Mouse (Mus musculus): Measurements from ENCODE around the gene Pick1. TPM values are rescaled to one million over a fixed set of nuclear protein-coding genes. Genes with fewer than 3 reads are reported as not detected.
"Not testable (repeated sequence)": the region's sequence is repeated elsewhere in the genome, so short reads cannot be mapped to it uniquely, and the experiment has no call there.

Gene Pick1
- total RNA-seq, 2 experiments from 2014 or later: 24.8 to 28.5 TPM

DNA sequence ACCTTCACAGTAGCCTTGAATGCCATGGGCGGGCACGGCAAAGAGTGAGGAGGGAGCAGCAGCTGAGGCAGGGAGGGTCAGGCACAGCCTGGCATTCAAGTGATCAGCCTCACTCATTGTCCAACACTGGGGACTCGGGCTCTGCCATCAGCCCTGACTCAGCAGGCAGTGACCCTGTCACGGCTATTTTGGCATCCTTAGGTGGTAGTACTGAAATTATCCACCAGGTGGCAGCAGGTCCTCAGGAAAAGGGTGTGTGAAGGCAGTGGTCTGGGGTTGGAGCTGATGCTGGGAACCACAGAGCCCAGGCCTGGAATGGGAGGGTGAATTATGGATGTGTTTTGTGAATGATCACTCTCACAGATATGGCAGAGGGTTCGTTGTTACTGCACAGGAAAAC lies 4.3 kb upstream of the Pick1 start:
- peak; percentile 81 for DNase-seq

DNA sequence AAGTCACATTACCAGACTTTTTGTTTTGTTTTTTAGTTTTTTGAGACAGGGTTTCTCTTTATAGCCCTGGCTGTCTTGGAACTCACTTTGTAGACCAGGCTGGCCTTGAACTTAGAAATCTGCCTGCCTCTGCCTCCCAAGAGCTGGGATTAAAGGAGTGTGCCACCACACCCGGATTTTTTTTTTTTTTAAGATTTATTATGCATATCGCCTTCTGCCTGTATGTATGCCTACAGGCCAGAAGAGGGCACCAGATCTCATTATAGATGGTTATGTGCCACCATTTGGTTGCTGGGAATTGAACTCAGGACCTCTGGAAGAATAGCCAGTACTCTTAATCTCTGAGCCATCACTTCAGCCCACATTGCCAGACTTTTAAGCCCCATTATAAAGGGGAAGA lies 3.2 kb upstream of the Pick1 start:
- DNase-seq: not testable (repeated sequence)

DNA sequence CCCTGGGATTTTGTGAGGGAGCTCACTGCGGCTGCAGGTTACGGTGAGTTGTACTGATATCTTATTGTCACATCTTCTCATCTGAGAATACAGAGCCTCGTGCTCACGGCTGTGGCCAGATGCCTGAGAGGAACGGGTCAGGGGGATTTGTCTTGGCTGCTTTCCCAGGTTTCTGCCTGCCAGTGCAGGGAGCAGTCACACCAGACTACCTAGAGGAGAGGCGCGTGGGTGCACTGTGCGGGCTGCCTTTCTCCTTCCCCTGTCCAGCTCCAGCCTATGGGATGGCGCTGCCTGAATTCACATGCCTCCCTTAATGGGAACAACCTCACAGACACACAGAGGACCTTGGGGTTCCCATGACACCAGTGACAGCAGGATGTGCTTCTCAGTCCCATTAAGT lies 6.3 kb downstream of the Pick1 start:
- DNase-seq: no peak

DNA sequence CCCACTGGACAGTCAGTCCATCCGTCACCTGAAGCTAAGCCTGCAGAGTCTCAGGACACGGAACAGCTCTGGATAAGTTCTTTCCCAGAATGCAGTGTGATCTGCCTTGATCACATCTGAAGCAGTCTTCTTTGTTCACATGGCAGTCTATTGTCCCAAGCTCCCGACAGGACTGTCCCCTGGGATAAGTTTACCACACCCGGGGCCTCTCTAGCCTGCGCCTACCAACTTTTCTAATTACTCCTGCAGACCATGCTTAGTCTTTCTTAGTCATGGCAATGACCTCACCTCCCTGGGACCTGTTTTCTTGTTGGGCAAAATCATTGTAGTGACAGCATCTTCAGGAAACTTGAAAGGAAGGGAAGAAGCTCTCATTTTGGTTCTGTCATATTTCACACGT lies 9.1 kb downstream of the Pick1 start:
- no peak for DNase-seq

DNA sequence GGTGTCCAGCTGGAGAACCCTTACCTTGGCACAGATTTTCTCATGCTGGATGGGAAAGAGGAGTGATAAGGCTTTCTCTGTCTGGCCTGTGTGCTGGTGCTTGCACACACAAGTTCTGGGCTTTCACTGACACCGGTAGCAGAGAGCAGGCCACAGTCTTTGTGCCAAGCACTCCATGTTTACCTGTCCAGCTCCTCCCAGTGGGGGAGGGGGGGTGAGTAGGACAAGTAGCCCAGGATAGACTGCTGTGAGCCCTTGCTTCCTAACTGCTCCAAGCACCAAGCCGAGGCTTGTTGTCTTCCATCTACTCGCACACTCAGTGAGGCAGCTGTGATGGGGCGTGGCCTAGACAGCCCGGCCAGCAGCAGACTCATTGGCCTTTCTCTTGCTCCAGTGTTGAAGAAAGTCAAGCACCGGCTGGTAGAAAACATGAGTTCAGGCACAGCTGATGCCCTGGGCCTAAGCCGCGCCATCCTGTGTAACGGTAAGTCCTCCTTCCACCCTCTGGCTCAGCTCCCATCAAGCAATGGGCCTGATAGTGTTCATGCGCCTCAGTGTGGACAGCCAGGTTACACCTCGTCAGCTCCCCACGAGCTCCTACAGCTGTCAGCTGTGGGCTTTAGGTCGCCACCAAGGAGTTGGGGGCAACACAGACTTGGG lies 13.7 kb downstream of the Pick1 start:
- no peak for DNase-seq

DNA sequence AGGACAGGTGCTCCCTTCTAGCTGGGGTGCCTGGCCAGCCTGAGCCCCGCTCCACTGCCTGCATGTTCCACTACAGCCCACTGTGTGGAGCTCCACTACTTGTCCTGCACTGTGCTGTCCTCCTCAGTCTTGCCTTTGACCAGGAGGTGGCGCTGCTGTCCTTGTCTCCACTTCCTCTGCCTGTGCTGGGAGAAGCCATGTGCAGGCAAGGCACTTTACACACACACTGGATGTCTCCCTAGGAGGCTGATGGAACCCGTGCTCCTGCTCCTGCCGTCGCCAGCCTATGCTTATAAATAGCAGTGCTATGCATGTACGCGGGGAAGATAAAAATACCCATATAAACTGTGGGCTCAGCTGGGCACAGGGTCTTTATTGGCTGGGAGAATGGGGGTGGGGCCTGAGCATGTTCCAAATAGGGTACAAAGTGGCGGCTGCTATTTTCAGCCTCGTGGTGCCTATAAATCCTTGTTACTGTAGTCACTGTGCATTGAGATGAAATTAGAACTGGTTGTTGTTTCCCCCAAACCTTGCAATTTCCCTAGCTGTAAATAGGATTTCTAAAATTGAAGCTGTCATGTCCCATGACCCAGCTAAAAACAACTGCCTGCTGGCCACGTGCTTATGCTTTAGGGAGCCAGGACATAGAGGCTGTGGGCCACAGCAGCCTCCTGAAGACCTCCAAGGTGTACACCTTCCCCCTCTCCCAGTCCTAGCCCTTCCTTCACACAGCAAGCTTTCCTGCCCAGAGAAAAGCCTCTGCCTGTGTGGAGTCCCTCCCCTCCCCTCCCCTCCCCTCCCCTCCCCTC lies 14.5 kb downstream of the Pick1 start:
- DNase-seq: peak; percentile 95

DNA sequence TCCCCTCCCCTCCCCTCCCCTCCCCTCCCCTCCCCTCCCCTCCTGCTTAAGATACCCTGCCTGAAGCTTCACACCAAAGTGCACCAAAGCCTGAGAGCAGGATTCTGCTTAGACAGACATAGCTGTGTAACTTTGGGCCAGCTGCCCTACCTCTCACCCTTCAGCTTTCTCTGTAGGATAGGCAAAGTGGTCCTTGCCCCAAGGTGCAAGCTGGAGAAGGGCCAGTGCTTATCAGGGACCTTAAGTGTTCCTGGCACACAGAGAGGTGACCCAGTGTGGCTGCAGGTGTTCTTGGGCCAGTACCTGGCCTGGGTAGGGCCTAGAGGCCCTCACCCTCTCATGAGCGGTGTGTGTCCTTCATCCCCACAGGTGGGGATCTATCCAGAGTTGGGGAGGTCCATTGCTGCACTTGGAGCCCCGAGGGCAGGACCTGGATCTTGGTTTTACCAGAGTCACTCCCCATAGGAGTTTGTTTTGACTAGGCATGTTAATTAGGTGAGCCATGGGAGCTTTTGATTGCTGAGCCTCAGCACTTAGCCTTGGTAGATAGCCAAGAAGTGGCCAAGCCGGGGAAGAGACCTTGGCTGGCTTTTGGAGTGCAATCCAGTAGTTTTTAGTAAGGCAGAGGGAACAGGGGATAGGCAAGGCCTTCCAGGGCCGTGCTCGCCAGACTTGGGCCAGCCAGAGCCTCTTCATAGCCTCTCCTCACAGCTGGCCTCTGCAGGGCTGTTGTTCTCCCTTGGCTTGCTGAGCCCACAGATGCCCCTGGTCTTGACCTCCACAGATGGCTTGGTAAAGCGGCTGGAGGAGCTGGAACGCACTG lies 15.3 kb downstream of the Pick1 start:
- DNase-seq: no peak

DNA sequence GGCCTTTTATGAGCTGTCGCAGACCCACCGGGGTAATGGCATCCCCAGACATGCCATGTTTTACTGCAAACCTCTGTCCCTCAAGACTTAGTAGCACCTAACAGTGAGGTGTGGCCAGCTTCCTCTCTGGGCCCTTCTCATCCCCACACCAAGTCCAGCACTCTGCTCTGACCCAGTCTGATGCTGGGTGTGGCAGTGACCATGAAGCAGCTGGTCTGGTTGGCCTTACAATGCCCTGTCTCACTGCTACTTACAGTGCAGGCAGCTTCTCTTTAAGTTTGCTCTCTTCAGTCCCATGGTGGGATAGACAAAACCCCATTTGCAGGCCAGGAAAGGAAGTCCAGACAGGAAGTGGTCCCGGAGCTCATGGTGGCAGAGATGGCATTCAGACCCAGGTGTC lies 16.3 kb downstream of the Pick1 start:
- DNase-seq: no peak

DNA sequence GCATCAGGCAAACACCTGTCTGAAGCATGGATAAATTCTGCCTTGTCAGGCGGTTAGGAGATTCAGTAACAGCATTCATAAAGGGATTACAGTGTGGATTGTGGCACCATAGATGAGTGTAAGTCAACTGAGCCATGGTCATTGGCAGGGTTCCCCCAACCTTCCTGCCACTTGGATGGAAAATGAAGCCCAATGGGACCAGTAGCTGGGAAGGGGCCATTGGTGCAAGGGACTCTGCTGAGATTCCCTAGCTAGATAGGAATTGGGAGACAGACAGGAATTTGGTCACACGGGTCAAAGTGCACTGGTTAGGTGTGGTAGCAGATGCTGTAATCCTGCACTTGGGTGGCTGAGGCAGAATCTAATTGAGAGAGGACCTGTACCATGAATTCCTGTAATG lies 21.3 kb downstream of the Pick1 start:
- no peak for DNase-seq

DNA sequence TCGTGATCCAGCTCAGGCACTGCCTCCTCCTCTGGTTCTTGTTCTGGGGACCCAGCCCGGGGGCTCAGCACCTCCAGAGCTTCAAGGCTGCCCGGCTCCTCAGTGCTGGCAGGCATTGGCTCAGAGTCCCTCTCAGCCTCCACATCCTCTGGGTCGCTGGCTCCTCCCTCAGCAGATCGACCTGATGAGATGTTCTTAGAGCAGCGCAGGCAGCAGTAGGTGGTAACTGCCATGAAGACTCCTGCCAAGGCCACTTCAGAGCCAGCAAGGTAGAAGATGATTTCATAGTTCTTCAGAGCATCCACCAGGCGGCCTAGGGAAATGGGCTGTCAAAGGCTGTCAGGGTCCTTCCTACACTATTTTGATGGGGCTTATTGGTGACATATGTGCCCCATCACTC lies 22.2 kb downstream of the Pick1 start:
- no peak for DNase-seq

DNA sequence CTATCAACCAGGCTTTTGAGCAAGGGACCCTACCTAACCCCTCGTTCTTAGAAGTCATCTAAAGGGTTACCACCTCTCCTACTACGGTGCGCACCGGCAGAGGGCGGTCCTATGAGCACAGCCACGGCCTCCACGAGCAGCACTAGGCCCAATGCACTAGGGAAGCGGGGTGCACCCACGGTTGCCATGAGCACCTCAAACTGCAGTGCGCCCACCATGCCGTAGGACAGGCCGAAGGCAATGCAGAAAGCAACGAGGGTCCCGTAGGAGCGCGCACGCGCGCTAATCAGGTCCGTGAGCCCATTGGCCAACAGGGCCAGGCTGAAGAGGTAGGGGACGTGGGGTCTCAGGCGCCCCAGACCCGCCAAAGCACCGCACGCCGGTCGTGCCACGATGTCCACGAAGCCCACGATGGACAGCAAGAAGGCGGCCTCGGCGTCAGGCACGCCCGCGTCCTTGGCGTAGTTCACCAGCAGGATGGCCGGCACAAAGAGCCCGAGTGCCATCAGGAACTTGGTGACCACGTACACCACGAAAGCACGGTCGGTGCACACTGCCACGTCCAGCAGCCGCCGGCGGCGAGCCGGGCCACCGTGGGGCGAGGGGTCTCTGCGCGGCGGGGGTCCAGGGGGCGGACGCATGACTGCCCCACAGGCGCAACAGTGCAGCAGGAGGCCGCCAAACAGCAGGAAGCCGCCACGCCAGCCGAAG lies 23.0 kb downstream of the Pick1 start:
- DNase-seq: no peak

DNA sequence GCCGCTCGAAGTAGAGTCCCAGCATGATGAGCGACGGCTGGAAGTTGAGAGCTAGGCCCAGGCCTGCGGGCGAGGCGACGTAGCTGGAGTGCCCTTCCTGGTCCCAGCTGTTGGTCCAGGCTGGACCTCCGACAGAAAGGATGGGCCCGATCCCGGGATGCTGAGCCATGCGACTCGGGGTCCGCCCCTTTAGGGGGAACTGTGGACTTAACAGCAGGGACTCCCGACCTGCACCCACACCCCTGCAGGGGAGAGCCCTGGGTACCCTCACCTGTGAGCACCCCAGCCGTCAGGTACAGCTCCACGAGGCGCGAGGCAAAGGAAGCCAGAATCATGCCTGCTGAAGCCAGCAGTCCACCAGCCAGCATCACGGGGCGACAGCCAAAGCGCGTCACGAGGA lies 23.6 kb downstream of the Pick1 start:
- DNase-seq: no peak

DNA sequence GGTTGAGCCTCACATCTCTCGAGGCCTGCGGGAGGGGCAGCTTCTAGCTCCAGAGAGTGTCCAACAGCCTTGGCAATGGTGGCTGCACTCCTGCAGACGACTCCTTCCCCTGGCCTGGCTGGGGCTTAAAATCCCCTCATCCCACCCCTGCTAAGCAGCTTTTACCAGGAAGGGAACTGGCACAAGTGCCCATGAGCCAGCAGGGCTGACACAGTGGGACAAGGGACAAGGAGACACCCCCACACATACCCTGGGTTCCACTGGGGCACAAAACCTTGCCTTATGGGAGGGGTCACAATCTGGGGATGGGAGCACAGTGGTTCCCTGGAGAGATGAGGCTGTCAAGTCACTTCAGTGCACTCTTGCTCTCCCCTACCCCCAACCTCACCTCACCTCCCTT lies 25.7 kb downstream of the Pick1 start, which contains the start of gene Slc16a8:
TSS of gene Slc16a8 (minus strand) at position 101 of the 400 bp plus-strand sequence.
- DNase-seq: no peak

DNA sequence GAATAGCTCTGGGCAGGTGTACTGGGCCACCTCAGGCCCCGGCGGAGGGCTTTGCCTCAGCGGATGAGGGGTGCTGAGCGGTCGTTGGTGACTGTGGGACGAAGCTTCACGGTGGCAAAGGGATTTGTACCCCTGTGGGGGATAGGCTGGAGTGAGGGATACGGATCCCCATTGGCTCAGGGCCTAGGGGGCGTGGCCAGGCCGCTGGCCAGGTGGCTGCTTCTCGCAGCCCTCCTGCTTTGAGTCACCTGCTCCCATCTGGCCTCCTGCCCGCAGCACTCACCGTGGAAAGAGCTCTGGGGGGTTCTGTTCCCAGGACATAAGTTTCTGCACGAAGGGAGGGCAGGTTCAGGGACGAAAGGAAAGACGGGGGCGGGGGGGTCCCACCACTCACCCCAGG lies 29.5 kb downstream of the Pick1 start:
- no peak for DNase-seq

DNA sequence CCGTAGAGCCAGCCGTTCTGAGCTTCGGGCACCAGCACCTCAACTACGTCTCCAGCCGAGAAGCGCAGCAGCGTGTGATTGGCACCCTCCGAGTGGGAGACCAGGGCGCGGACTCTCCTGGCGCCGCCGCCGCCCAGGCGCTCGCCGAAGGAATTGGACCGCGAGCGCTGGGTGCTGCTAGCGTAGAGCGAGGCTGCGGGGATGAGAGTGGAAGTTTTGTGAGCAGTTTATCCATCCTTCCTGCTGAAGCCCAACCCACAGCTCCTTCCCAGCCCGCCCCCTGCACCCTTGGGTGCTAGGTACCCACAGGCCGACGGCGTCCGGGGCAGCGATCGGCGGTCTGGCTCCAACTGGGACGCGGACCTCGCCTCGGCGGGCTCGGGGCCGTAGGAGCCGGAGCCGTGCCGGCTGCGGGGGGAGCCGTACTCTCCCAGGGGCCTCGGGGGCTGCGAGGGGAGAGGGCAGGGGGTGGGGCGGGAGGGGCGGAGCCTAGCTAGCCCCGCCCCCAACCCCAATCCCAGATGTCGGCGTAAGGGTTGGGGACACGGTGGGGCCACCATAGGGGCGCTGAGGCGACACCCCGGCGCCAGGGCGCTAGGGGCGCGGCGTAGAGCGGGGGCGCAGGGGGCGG lies 32.2 kb downstream of the Pick1 start:
- DNase-seq: no peak

DNA sequence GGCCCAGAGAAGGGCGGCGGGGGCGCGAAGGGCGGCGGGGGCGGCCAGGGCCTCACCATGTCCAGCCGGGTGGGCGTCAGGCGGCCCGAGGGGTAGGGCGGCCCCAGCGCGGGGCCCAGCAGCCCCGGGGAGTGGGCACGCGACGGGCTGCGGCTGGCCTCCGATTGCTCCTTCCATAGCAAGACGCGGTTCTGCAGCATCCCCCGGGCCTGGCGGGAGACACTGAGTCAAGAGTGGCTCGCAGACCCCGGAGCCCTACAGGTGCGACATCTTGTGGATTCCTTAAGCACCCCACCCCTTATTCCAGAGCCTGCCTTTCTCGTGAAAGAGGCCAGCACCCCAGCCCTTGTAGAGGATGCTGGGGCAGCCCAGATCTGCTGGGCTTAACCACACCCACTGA lies 32.8 kb downstream of the Pick1 start:
- no peak for DNase-seq

DNA sequence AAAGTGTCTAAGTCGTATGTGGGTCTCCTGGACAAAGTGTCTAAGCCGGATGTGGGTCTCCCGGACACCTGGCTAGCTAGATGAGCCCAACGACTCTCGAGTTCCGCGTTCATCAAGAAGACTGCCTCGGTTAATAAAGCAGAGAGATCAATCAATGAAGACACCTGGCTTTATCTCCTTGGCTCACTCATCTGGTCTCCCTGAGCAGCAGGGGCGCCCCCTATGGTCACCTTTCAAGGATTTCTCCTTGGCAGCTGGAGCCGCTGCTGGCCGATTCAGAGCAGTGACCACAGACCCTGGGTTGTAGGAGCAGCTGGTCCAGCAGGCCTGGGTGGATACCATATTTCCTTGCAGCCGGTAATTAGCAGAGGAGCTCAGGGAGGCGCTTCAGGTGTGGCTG lies 33.4 kb downstream of the Pick1 start:
- DNase-seq: no peak

DNA sequence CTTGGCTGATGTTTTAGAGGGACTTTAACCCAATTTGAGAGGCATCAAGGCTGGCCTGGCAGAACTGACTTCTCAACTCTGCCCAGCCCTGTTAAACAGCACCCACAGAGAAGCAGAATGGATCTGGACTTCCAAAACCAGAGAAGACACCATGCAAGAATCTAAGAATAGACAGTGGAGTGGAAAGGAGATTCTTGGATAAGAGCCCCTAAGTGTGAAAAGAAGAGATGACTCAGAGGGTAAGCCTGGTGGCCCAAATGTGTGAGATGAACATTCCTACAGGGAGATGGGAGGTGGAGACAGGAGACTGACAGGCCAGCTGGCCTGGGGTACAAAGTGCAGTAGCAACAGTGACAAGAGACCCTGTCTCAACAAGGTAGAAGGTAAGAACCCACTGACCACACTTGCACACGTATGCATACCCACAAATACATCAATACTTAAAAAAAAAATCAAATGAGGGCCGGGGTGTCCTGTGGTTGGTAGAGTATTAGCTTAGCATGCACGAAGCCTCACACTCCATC lies 33.9 kb downstream of the Pick1 start:
- no peak for DNase-seq

DNA sequence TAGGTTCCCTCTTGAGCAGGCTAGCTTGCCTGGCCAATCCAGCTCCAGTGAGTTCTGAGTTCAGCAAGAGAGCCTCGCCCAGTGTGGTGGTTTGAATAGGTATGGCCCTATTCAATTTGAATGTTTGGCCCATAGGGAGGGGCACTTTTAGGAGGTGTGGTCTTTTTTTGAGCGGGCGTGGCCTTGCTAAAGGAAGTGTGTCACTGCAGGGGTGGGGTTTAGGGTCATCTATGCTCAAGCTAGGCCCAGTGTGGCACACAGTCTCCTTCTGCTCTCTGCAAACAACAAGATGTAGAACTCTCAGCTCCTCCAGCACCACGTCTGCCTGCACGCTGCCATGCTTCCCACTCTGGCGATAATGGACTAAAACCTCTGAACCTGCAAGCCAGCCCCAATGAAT lies 34.8 kb downstream of the Pick1 start:
- DNase-seq: no peak

DNA sequence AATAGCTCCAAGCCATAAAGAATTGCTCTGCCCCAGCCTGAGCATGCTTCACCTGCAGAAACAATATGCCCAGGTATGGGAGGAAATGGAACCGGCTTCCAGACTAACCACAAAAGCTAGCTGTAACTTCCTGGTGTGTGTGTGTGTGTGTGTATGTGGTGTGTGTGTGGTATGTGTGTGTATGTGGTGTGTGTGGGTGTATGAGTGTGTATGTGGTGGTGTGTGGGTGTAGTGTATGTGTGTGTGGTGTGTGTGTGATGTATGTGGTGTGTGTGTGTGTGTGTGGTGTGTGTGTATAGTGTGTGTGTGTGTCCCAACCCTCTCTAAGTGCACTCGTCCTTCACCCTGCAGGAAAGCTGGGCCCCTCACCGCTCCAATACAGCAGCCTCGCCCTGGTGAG lies 36.4 kb downstream of the Pick1 start:
- no peak for DNase-seq

DNA sequence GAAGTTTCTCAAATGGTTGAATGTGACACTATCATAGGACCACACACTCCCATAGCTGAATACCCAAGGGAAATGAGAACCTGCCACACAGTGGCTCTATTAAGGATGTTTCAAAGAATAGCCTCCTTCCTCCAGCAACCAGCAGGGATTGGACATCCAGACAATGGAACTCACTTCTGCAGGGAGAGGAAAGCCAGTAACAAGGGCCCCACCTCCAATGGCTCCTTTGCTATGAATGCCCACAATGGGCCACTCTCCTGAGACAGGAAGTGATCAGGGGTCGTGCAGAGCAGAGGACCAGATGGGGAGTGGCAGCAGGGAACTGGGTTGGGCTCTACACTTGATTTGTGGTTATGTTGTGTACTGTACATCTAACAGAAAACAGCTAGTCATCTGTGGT lies 39.5 kb downstream of the Pick1 start:
- no peak for DNase-seq

Data from gastrocnemius, postnatal 25 days (tissue).